Mouse (Mus musculus): ENCODE results near the gene Cpb1. TPM values are rescaled to one million over a fixed set of nuclear protein-coding genes. Genes with fewer than 3 reads are reported as not detected.

Gene Cpb1
- polyA plus RNA-seq, 1 experiment: 1.4 TPM

- Histone ChIP-seq H3K27me3 (ENCODE audit: control insufficient read depth, insufficient read depth, low read length) (no peaks in the 10 kb centered on the region), H3K4me1 (ENCODE audit: control insufficient read depth, insufficient read depth, insufficient read length, low read length) (no peaks in the 10 kb centered on the region), H3K36me3 (ENCODE audit: control insufficient read depth, insufficient read depth, low read length) (no peaks in the 10 kb centered on the region), H3K4me3 (ENCODE audit: low read depth, low read length) (no peak overlapping the region), H3K27ac (ENCODE audit: insufficient read depth, low read depth, low read length) (no peak overlapping the region)
- no peak for TF ChIP-seq CTCF (IDR thresholded peaks at IDR 0.05; ENCODE audit: extremely low read depth, insufficient read length, insufficient replicate concordance, low read depth, low read length)
- no peak for TF ChIP-seq POLR2A (IDR thresholded peaks at IDR 0.05; ENCODE audit: low read depth, low read length)
These were observed 15.8 kb upstream of the Cpb1 start for GRCm38 (mm10) chr3:20291370-20291769.

- no peak for TF ChIP-seq POLR2A (IDR thresholded peaks at IDR 0.05; ENCODE audit: low read depth, low read length)
- TF ChIP-seq CTCF (IDR thresholded peaks at IDR 0.05; ENCODE audit: extremely low read depth, insufficient read length, insufficient replicate concordance, low read depth, low read length): no peak
- Histone ChIP-seq H3K4me1 (ENCODE audit: control insufficient read depth, insufficient read depth, insufficient read length, low read length) (no peaks in the 10 kb centered on the region), H3K27me3 (ENCODE audit: control insufficient read depth, insufficient read depth, low read length) (no peaks in the 10 kb centered on the region), H3K27ac (ENCODE audit: insufficient read depth, low read depth, low read length) (no peak overlapping the region), H3K36me3 (ENCODE audit: control insufficient read depth, insufficient read depth, low read length) (no peaks in the 10 kb centered on the region), H3K4me3 (ENCODE audit: low read depth, low read length) (no peak overlapping the region)
- 84% methylated on average over 2 of the region's 2 CpGs for WGBS
These were observed 13.2 kb upstream of the Cpb1 start for GRCm38 (mm10) chr3:20288761-20289160.

- Histone ChIP-seq H3K27me3 (ENCODE audit: control insufficient read depth, insufficient read depth, low read length) (no peaks in the 10 kb centered on the region), H3K27ac (ENCODE audit: insufficient read depth, low read depth, low read length) (no peak overlapping the region), H3K36me3 (ENCODE audit: control insufficient read depth, insufficient read depth, low read length) (no peaks in the 10 kb centered on the region), H3K4me1 (ENCODE audit: control insufficient read depth, insufficient read depth, insufficient read length, low read length) (no peaks in the 10 kb centered on the region), H3K4me3 (ENCODE audit: low read depth, low read length) (no peak overlapping the region)
- WGBS: 42% methylated on average over 1 of the region's 1 CpGs
- no peak for TF ChIP-seq POLR2A (IDR thresholded peaks at IDR 0.05; ENCODE audit: low read depth, low read length)
- no peak for TF ChIP-seq CTCF (IDR thresholded peaks at IDR 0.05; ENCODE audit: extremely low read depth, insufficient read length, insufficient replicate concordance, low read depth, low read length)
These were observed 6.3 kb upstream of the Cpb1 start for GRCm38 (mm10) chr3:20281796-20282195.

- H3K36me3 ChIP-seq (ENCODE audit: control insufficient read depth, insufficient read depth, low read length): no peaks in the 10 kb centered on the region
- no peaks in the 10 kb centered on the region for H3K4me1 ChIP-seq (ENCODE audit: control insufficient read depth, insufficient read depth, insufficient read length, low read length)
- 32% methylated on average over 9 of the region's 9 CpGs for WGBS
- no peak overlapping the region for H3K27ac ChIP-seq (ENCODE audit: insufficient read depth, low read depth, low read length)
- TF ChIP-seq POLR2A (IDR thresholded peaks at IDR 0.05; ENCODE audit: low read depth, low read length) (no peak), CTCF (IDR thresholded peaks at IDR 0.05; ENCODE audit: extremely low read depth, insufficient read length, insufficient replicate concordance, low read depth, low read length) (no peak)
- H3K4me3 ChIP-seq (ENCODE audit: low read depth, low read length): no peak overlapping the region
- no peaks in the 10 kb centered on the region for H3K27me3 ChIP-seq (ENCODE audit: control insufficient read depth, insufficient read depth, low read length)
These were observed 20.7 kb downstream of the Cpb1 start for GRCm38 (mm10) chr3:20254566-20255479.

- 60% methylated on average over 1 of the region's 1 CpGs for WGBS
- H3K27ac ChIP-seq (ENCODE audit: insufficient read depth, low read depth, low read length): no peak overlapping the region
- no peaks in the 10 kb centered on the region for H3K36me3 ChIP-seq (ENCODE audit: control insufficient read depth, insufficient read depth, low read length)
- TF ChIP-seq CTCF (IDR thresholded peaks at IDR 0.05; ENCODE audit: extremely low read depth, insufficient read length, insufficient replicate concordance, low read depth, low read length) (no peak), POLR2A (IDR thresholded peaks at IDR 0.05; ENCODE audit: low read depth, low read length) (no peak)
- no peaks in the 10 kb centered on the region for H3K4me1 ChIP-seq (ENCODE audit: control insufficient read depth, insufficient read depth, insufficient read length, low read length)
- H3K4me3 ChIP-seq (ENCODE audit: low read depth, low read length): no peak overlapping the region
- H3K27me3 ChIP-seq (ENCODE audit: control insufficient read depth, insufficient read depth, low read length): no peaks in the 10 kb centered on the region
These were observed 31.6 kb downstream of the Cpb1 start for GRCm38 (mm10) chr3:20243913-20244312.

GRCm38 (mm10) chr3:20242050-20242449 is 33.5 kb downstream of the Cpb1 start, which contains the start of gene Cpa3:
Cpa3 (minus strand) TSS chr3:20242181.
- H3K4me1 ChIP-seq (ENCODE audit: control insufficient read depth, insufficient read depth, insufficient read length, low read length): no peaks in the 10 kb centered on the region
- H3K36me3 ChIP-seq (ENCODE audit: control insufficient read depth, insufficient read depth, low read length): no peaks in the 10 kb centered on the region
- WGBS: 63% methylated on average over 3 of the region's 3 CpGs
- H3K27ac ChIP-seq (ENCODE audit: insufficient read depth, low read depth, low read length): no peak within 1 kb of the TSS
- no peak within 1 kb of the TSS for H3K4me3 ChIP-seq (ENCODE audit: low read depth, low read length)
- H3K27me3 ChIP-seq (ENCODE audit: control insufficient read depth, insufficient read depth, low read length): no peaks in the 10 kb centered on the region
- TF ChIP-seq CTCF (IDR thresholded peaks at IDR 0.05; ENCODE audit: extremely low read depth, insufficient read length, insufficient replicate concordance, low read depth, low read length) (no peak), POLR2A (IDR thresholded peaks at IDR 0.05; ENCODE audit: low read depth, low read length) (no peak)

- WGBS: 76% methylated on average over 3 of the region's 3 CpGs
- Histone ChIP-seq H3K4me1 (ENCODE audit: control insufficient read depth, insufficient read depth, insufficient read length, low read length) (no peaks in the 10 kb centered on the region), H3K27ac (ENCODE audit: insufficient read depth, low read depth, low read length) (no peak overlapping the region), H3K4me3 (ENCODE audit: low read depth, low read length) (no peak overlapping the region), H3K36me3 (ENCODE audit: control insufficient read depth, insufficient read depth, low read length) (no peaks in the 10 kb centered on the region), H3K27me3 (ENCODE audit: control insufficient read depth, insufficient read depth, low read length) (no peaks in the 10 kb centered on the region)
- no peak for TF ChIP-seq POLR2A (IDR thresholded peaks at IDR 0.05; ENCODE audit: low read depth, low read length)
- TF ChIP-seq CTCF (IDR thresholded peaks at IDR 0.05; ENCODE audit: extremely low read depth, insufficient read length, insufficient replicate concordance, low read depth, low read length): no peak
These were observed 35.8 kb downstream of the Cpb1 start for GRCm38 (mm10) chr3:20239741-20240140.
